Mouse (Mus musculus): Measurements from ENCODE around the gene Lrrc20. TPM values are rescaled to one million over a fixed set of nuclear protein-coding genes. Genes with fewer than 3 reads are reported as not detected.
A peak's percentile ranks its signal among the peaks of the same experiment; 100 is the strongest.

The Lrrc20 gene
- polyA plus RNA-seq, 1 experiment from 2014 or later = 15.0 TPM

- Histone ChIP-seq H3K9ac (ENCODE audit: low read length) (no peak overlapping the region), H3K9me3 (ENCODE audit: control insufficient read depth, low read length) (no peaks in the 10 kb centered on the region), H3K27ac (ENCODE audit: low read depth, low read length) (no peak overlapping the region), H3K4me1 (replicated peaks; ENCODE audit: control insufficient read depth, insufficient read depth, low read length) (no peaks in the 10 kb centered on the region), H3K4me2 (ENCODE audit: low read depth, low read length, severe bottlenecking) (no peak overlapping the region), H3K36me3 (ENCODE audit: control insufficient read depth, insufficient read depth, low read length) (no peaks in the 10 kb centered on the region), H3K27me3 (ENCODE audit: control insufficient read depth, insufficient read depth, low read length) (no peaks in the 10 kb centered on the region), H3K4me3 (ENCODE audit: low read depth, low read length) (no peak overlapping the region)
- WGBS = 69% methylated on average over 3 of the region's 3 CpGs
- ATAC-seq (replicated peaks; ENCODE audit: low FRiP score) = no peak
- DNase-seq (ENCODE audit: low spot score) = no peak
Observed at GRCm38 (mm10) chr10:61457182-61457581, 18.4 kb upstream of the Lrrc20 start.

GRCm38 (mm10) chr10:61465009-61465408 is 10.6 kb upstream of the Lrrc20 start:
- no peak for ATAC-seq (replicated peaks; ENCODE audit: low FRiP score)
- Histone ChIP-seq H3K4me2 (ENCODE audit: low read depth, low read length, severe bottlenecking) (no peak overlapping the region), H3K9ac (ENCODE audit: low read length) (no peak overlapping the region), H3K36me3 (ENCODE audit: control insufficient read depth, insufficient read depth, low read length) (no peaks in the 10 kb centered on the region), H3K27ac (ENCODE audit: low read depth, low read length) (no peak overlapping the region), H3K9me3 (ENCODE audit: control insufficient read depth, low read length) (no peaks in the 10 kb centered on the region), H3K4me1 (replicated peaks; ENCODE audit: control insufficient read depth, insufficient read depth, low read length) (no peaks in the 10 kb centered on the region), H3K27me3 (ENCODE audit: control insufficient read depth, insufficient read depth, low read length) (no peaks in the 10 kb centered on the region), H3K4me3 (ENCODE audit: low read depth, low read length) (no peak overlapping the region)
- WGBS = 80% methylated on average over 4 of the region's 4 CpGs
- no peak for DNase-seq (ENCODE audit: low spot score)

DNA sequence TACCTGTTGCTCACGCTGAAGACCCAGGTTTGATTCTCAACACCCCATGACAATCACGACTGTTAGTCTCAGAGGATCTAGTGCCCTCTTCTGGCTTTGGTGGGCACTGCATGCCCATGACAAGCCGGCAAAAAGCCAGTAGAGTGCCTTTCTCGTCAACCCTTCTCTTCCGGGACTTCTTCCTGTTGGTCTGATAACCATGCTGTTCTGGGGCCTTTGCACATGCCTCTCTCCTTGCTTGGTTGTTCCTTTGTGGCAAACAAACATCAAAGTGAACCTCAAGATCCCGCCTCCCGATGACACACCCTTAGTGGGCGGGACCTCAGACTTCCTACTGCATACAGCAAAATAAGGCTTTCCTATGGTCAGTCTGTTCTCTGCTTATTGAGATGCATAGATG is 9.4 kb upstream of the Lrrc20 start:
- Histone ChIP-seq H3K27ac (ENCODE audit: low read depth, low read length) (no peak overlapping the region), H3K9ac (ENCODE audit: low read length) (no peak overlapping the region), H3K4me3 (ENCODE audit: low read depth, low read length) (no peak overlapping the region), H3K4me2 (ENCODE audit: low read depth, low read length, severe bottlenecking) (no peak overlapping the region), H3K27me3 (ENCODE audit: control insufficient read depth, insufficient read depth, low read length) (no peaks in the 10 kb centered on the region), H3K4me1 (replicated peaks; ENCODE audit: control insufficient read depth, insufficient read depth, low read length) (no peaks in the 10 kb centered on the region), H3K36me3 (ENCODE audit: control insufficient read depth, insufficient read depth, low read length) (no peaks in the 10 kb centered on the region), H3K9me3 (ENCODE audit: control insufficient read depth, low read length) (no peaks in the 10 kb centered on the region)
- no peak for DNase-seq (ENCODE audit: low spot score)
- no peak for ATAC-seq (replicated peaks; ENCODE audit: low FRiP score)
- 70% methylated on average over 8 of the region's 8 CpGs for WGBS

DNA sequence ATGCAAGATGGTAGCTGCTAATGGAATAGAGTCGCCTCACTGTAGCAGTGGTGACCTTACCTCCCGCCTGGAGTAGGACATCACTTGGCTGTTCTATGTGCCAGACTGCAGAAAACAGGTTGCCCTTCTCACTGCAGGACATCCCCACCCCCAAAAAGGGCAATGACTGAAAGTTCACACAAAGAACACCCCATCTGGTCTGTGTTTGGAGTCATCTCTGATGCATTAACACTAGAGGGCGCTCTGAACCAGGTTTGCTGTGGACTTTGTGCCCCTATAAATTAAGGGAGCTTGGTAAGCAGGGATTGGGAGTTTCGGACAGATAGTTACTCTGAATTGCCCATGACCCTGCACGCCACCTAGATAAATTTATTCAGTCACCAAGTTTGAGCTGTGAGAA is 8.7 kb upstream of the Lrrc20 start:
- no peak overlapping the region for H3K27ac ChIP-seq (ENCODE audit: low read depth, low read length)
- H3K4me2 ChIP-seq (ENCODE audit: low read depth, low read length, severe bottlenecking) = no peak overlapping the region
- H3K9ac ChIP-seq (ENCODE audit: low read length) = no peak overlapping the region
- 29% methylated on average over 5 of the region's 5 CpGs for WGBS
- H3K27me3 ChIP-seq (ENCODE audit: control insufficient read depth, insufficient read depth, low read length) = no peaks in the 10 kb centered on the region
- no peaks in the 10 kb centered on the region for H3K36me3 ChIP-seq (ENCODE audit: control insufficient read depth, insufficient read depth, low read length)
- ATAC-seq (replicated peaks; ENCODE audit: low FRiP score) (peak; percentile 27; the same call in 1 of the 2 replicates), DNase-seq (ENCODE audit: low spot score) (no peak)
- no peaks in the 10 kb centered on the region for H3K9me3 ChIP-seq (ENCODE audit: control insufficient read depth, low read length)
- H3K4me1 ChIP-seq (replicated peaks; ENCODE audit: control insufficient read depth, insufficient read depth, low read length) = no peaks in the 10 kb centered on the region
- H3K4me3 ChIP-seq (ENCODE audit: low read depth, low read length) = no peak overlapping the region

DNA sequence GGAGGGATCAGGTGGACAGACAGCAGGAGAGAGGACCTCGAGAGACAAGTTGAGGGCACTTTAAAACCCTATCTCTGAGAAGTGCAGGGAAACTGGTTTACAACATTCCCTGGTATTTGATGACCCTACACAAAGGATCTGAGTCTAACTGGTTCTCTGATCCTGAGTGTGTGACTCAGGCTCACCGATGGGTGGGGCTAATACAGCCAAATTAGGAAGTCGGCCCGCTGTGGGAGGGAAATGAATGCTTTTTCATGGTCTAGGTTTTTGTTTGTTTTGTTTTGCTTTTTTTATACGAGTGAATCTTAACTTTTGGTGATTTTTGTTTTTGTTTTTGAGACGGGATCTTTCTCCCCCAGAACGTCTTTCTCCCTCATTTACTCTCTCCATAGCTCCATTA is 6.7 kb upstream of the Lrrc20 start:
- no peak overlapping the region for H3K9ac ChIP-seq (ENCODE audit: low read length)
- no peak overlapping the region for H3K4me3 ChIP-seq (ENCODE audit: low read depth, low read length)
- no peak for DNase-seq (ENCODE audit: low spot score)
- H3K4me2 ChIP-seq (ENCODE audit: low read depth, low read length, severe bottlenecking) = no peak overlapping the region
- H3K27me3 ChIP-seq (ENCODE audit: control insufficient read depth, insufficient read depth, low read length) = no peaks in the 10 kb centered on the region
- ATAC-seq (replicated peaks; ENCODE audit: low FRiP score) = no peak
- H3K36me3 ChIP-seq (ENCODE audit: control insufficient read depth, insufficient read depth, low read length) = no peaks in the 10 kb centered on the region
- H3K9me3 ChIP-seq (ENCODE audit: control insufficient read depth, low read length) = no peaks in the 10 kb centered on the region
- no peak overlapping the region for H3K27ac ChIP-seq (ENCODE audit: low read depth, low read length)
- no peaks in the 10 kb centered on the region for H3K4me1 ChIP-seq (replicated peaks; ENCODE audit: control insufficient read depth, insufficient read depth, low read length)
- 71% methylated on average over 7 of the region's 7 CpGs for WGBS

DNA sequence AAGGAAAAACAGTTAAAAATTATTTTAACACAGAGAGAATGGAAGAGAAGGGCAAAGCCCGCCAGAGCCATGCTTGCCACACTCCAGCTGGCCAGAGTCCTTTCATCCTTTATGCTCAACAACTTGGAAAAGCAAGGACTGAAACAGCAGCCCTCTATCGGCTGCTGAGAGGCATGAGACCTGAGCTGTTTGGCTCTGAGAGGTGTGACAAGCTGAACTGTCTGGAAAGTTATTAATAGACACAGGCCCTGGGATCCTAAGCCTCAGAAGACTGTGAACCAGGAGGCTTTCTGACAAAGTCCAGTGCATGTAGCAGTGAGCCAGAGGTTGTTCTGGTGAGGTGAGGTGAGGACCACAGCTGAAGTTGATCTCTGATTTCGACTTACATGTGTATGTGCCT is 2.0 kb upstream of the Lrrc20 start:
- Histone ChIP-seq H3K27ac (ENCODE audit: low read depth, low read length) (no peak overlapping the region), H3K9me3 (ENCODE audit: control insufficient read depth, low read length) (no peaks in the 10 kb centered on the region), H3K9ac (ENCODE audit: low read length) (no peak overlapping the region), H3K27me3 (ENCODE audit: control insufficient read depth, insufficient read depth, low read length) (no peaks in the 10 kb centered on the region), H3K4me1 (replicated peaks; ENCODE audit: control insufficient read depth, insufficient read depth, low read length) (peaks cover 6% of the 10 kb centered on the region; the same call in 1 of the 2 replicates), H3K36me3 (ENCODE audit: control insufficient read depth, insufficient read depth, low read length) (no peaks in the 10 kb centered on the region), H3K4me3 (ENCODE audit: low read depth, low read length) (no peak overlapping the region), H3K4me2 (ENCODE audit: low read depth, low read length, severe bottlenecking) (no peak overlapping the region)
- DNase-seq (ENCODE audit: low spot score) (no peak), ATAC-seq (replicated peaks; ENCODE audit: low FRiP score) (no peak)
- 64% methylated on average over 3 of the region's 3 CpGs for WGBS

DNA sequence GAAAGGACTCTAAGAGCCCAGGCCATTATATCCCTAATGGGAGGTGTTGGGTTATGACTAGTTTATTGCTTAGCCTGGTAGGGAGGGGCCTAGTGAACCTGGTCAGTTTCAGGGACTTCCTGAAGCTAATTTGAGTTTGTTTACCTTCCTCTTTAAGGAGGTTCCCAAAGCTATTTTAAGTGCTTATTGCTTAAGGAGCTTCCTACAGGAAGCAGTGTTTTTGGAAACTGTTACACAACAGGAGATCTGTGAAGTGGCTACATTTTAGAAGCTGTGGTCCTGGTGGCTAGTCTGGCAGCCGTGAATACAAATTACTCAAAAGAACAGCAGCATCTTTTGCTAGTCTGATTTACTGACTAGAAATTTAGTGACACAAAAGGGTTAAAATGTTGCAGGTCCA is 1.3 kb upstream of the Lrrc20 start:
- ATAC-seq (replicated peaks; ENCODE audit: low FRiP score) (no peak), DNase-seq (ENCODE audit: low spot score) (no peak)
- Histone ChIP-seq H3K9ac (ENCODE audit: low read length) (peak overlapping the region; percentile 64; the same call in 1 of the 2 replicates), H3K4me1 (replicated peaks; ENCODE audit: control insufficient read depth, insufficient read depth, low read length) (peaks cover 6% of the 10 kb centered on the region; the same call in 1 of the 2 replicates), H3K27ac (ENCODE audit: low read depth, low read length) (no peak overlapping the region), H3K4me2 (ENCODE audit: low read depth, low read length, severe bottlenecking) (peak overlapping the region; percentile 95; the same call in 1 of the 2 replicates), H3K9me3 (ENCODE audit: control insufficient read depth, low read length) (no peaks in the 10 kb centered on the region), H3K36me3 (ENCODE audit: control insufficient read depth, insufficient read depth, low read length) (no peaks in the 10 kb centered on the region), H3K4me3 (ENCODE audit: low read depth, low read length) (no peak overlapping the region), H3K27me3 (ENCODE audit: control insufficient read depth, insufficient read depth, low read length) (no peaks in the 10 kb centered on the region)
- 82% methylated on average over 1 of the region's 1 CpGs for WGBS

GRCm38 (mm10) chr10:61476440-61477165 is 1.0 kb downstream of the Lrrc20 start:
- DNase-seq (ENCODE audit: low spot score) (peak; percentile 60), ATAC-seq (replicated peaks; ENCODE audit: low FRiP score) (no peak)
- Histone ChIP-seq H3K9me3 (ENCODE audit: control insufficient read depth, low read length) (no peaks in the 10 kb centered on the region), H3K27ac (ENCODE audit: low read depth, low read length) (no peak overlapping the region), H3K36me3 (ENCODE audit: control insufficient read depth, insufficient read depth, low read length) (no peaks in the 10 kb centered on the region), H3K4me3 (ENCODE audit: low read depth, low read length) (peak overlapping the region; percentile 53), H3K4me1 (replicated peaks; ENCODE audit: control insufficient read depth, insufficient read depth, low read length) (peaks cover 6% of the 10 kb centered on the region; the same call in 1 of the 2 replicates), H3K4me2 (ENCODE audit: low read depth, low read length, severe bottlenecking) (peak overlapping the region; percentile 95), H3K9ac (ENCODE audit: low read length) (peak overlapping the region; percentile 76), H3K27me3 (ENCODE audit: control insufficient read depth, insufficient read depth, low read length) (no peaks in the 10 kb centered on the region)
- 2% methylated on average over 15 of the region's 15 CpGs for WGBS

- H3K9me3 ChIP-seq (ENCODE audit: control insufficient read depth, low read length) = no peaks in the 10 kb centered on the region
- WGBS = 94% methylated on average over 10 of the region's 10 CpGs
- H3K4me3 ChIP-seq (ENCODE audit: low read depth, low read length) = no peak overlapping the region
- no peak for DNase-seq (ENCODE audit: low spot score)
- H3K27me3 ChIP-seq (ENCODE audit: control insufficient read depth, insufficient read depth, low read length) = no peaks in the 10 kb centered on the region
- ATAC-seq (replicated peaks; ENCODE audit: low FRiP score) = no peak
- no peak overlapping the region for H3K4me2 ChIP-seq (ENCODE audit: low read depth, low read length, severe bottlenecking)
- H3K9ac ChIP-seq (ENCODE audit: low read length) = no peak overlapping the region
- peaks cover 6% of the 10 kb centered on the region; the same call in 1 of the 2 replicates for H3K4me1 ChIP-seq (replicated peaks; ENCODE audit: control insufficient read depth, insufficient read depth, low read length)
- H3K27ac ChIP-seq (ENCODE audit: low read depth, low read length) = no peak overlapping the region
- H3K36me3 ChIP-seq (ENCODE audit: control insufficient read depth, insufficient read depth, low read length) = no peaks in the 10 kb centered on the region
Observed at GRCm38 (mm10) chr10:61479461-61479860, 3.9 kb downstream of the Lrrc20 start.

All from forebrain, embryonic 11.5 days (tissue).